Mouse (Mus musculus): ENCODE results near the gene Tmem100.

The Tmem100 gene

GRCm38 (mm10) chr11:90029841-90030398, at the start of gene Tmem100:
Gene Tmem100, plus strand, starts transcription at chr11:90030348.
- DNase-seq (ENCODE audit: low read depth), result no peak

GRCm38 (mm10) chr11:89982918-89983317, 47.2 kb upstream of the Tmem100 start:
- peak; percentile 41 for DNase-seq (ENCODE audit: low read depth)

GRCm38 (mm10) chr11:89984436-89984835, 45.7 kb upstream of the Tmem100 start:
- no peak for DNase-seq (ENCODE audit: low read depth)

GRCm38 (mm10) chr11:89985200-89986187, 44.7 kb upstream of the Tmem100 start:
- peak; percentile 95 for DNase-seq (ENCODE audit: low read depth)

GRCm38 (mm10) chr11:89986516-89986915, 43.6 kb upstream of the Tmem100 start:
- no peak for DNase-seq (ENCODE audit: low read depth)

GRCm38 (mm10) chr11:89988936-89989589, 41.1 kb upstream of the Tmem100 start:
- peak; percentile 79 for DNase-seq (ENCODE audit: low read depth)

GRCm38 (mm10) chr11:89991661-89992060, 38.5 kb upstream of the Tmem100 start:
- no peak for DNase-seq (ENCODE audit: low read depth)

GRCm38 (mm10) chr11:89994706-89995105, 35.4 kb upstream of the Tmem100 start:
- no peak for DNase-seq (ENCODE audit: low read depth)

- no peak for DNase-seq (ENCODE audit: low read depth)
Measured at GRCm38 (mm10) chr11:89995596-89995995, 34.6 kb upstream of the Tmem100 start.

GRCm38 (mm10) chr11:89996406-89996805, 33.7 kb upstream of the Tmem100 start:
- DNase-seq (ENCODE audit: low read depth), result no peak

- DNase-seq (ENCODE audit: low read depth), result no peak
Measured at GRCm38 (mm10) chr11:89996856-89997255, 33.3 kb upstream of the Tmem100 start.

- DNase-seq (ENCODE audit: low read depth), result no peak
Measured at GRCm38 (mm10) chr11:89998996-89999770, 31.0 kb upstream of the Tmem100 start.

- no peak for DNase-seq (ENCODE audit: low read depth)
Measured at GRCm38 (mm10) chr11:90000666-90001065, 29.5 kb upstream of the Tmem100 start.

- DNase-seq (ENCODE audit: low read depth), result peak; percentile 19
Measured at GRCm38 (mm10) chr11:90001396-90002230, 28.5 kb upstream of the Tmem100 start.

GRCm38 (mm10) chr11:90002231-90002986, 27.7 kb upstream of the Tmem100 start, which contains the start of gene Pctp:
Gene Pctp, minus strand, starts transcription at chr11:90002894.
- DNase-seq (ENCODE audit: low read depth), result peak; percentile 96

- no peak for DNase-seq (ENCODE audit: low read depth)
Measured at GRCm38 (mm10) chr11:90002987-90003348, 27.2 kb upstream of the Tmem100 start.

GRCm38 (mm10) chr11:90003386-90003785, 26.8 kb upstream of the Tmem100 start:
- peak; percentile 16 for DNase-seq (ENCODE audit: low read depth)

GRCm38 (mm10) chr11:90006111-90006510, 24.0 kb upstream of the Tmem100 start:
- DNase-seq (ENCODE audit: low read depth), result no peak

- no peak for DNase-seq (ENCODE audit: low read depth)
Measured at GRCm38 (mm10) chr11:90007791-90008531, 22.2 kb upstream of the Tmem100 start.

Measured in 416B (cell line).